Mouse (Mus musculus) kidney, adult 11 months (tissue): ENCODE data around the gene Atp13a4.
A peak's percentile ranks its signal among the peaks of the same experiment; 100 is the strongest.

Experiments used
- DNase-seq: peaks from one replicate; pipeline ENCODE4 v3.0.0; 2022

The Atp13a4 gene

GRCm38 (mm10) chr16:29459331-29459730 is 85.3 kb downstream of the Atp13a4 start:
- peak; percentile 34 for DNase-seq

DNA sequence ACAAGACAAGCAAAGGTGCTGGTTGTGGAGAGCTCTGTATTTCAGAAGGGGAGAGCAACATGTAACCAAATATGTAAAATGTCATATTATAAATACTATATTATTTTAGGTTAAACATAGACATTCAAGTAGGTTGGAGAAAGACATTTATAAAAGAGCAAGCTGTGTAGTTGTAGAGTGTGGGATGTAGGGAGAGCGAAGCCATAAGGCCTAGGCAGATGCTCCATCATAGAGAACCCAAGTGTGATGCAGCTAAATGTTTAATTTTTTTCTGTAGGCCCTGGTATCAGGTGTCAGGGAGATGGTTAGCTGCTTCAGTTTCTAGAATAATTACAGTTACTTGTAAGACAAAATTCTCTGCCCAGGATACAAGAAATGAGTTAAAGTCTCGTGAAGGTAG is 87.8 kb downstream of the Atp13a4 start:
- DNase-seq: no peak

DNA sequence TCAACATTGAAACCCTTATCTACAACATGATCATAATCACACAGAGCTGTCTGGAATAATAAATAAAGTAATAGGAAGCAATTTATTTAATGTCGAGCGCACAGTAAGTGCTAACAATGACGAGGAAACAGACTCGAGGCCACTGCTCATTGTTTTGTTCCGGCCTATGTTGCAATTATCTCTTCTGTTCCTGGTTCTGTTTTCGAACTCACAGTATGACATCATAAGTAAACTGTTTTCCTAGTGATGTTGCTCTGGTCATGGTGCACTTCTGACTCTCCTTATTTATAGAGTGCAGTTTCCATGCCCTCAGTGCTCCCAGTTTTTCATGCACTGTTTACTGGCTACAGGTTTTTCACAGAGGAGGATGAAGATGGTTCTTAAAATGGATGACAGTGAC is 91.4 kb downstream of the Atp13a4 start:
- DNase-seq: no peak

- peak; percentile 9 for DNase-seq
Measured at GRCm38 (mm10) chr16:29451706-29452105, 93.0 kb downstream of the Atp13a4 start.

DNA sequence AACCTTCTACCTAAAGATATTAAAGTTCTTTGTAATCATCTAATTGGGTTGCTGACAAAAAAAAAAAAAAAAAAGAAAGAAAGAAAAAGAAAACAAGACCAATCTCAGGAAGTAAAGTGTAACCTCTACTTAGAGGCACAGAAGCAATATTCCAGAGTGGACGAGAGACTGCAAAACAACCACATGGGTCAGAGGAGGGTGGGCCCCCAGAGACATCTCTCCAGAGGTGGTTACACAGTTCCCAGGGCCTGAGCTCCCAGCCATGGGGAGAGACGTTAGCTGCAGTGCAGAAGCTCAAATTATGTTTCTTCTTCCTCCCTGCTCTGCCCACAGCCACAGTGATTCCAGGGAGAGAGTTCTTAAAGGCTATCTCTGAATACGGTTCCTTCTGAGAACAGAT is 102.5 kb downstream of the Atp13a4 start:
- DNase-seq: no peak

DNA sequence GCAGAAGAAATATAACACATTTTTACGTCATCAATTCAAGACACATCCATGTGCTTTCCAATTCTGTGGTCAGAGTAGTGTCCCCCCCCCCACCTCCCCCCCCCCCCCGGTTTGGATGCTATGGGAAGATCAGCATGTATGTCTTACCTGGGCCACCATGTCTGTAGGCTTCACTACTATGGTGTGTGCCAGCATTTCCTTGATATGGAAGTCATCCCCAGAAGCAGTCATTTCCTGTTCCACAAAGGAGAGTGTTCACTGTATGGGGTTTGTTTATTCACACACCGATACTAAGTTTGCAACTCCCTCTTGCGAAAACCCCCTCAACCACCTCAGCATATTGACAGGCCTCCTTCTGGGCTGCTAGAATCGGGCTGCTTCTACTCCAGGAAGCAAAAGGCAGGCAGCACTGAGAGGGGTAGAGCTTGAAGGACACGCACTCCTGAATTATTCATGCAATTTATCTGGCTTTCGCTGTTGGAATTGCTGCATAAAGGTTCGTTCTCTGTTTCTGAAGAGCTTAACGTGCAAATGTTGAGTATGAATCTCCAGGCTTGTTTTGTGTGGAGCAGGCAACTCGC is 103.2 kb downstream of the Atp13a4 start:
- no peak for DNase-seq

DNA sequence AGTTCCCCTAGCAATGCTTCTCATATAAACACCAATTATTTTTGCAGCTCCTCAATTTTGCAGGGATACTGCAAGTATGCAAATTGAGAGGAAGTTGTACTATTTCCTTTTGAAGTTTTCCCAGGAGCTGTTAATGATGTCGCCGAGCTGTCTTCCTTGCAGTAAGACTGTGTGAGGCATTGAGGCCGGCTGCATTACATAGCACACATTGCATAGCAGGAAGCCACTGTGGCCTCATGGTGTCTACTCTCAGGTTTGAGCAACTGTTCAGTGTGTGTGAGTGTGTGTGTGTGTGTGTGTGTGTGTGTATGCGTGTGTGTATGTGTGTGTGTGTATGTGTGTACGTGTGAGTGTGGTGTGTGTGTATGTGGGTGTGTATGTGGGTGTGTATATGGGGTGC is 106.6 kb downstream of the Atp13a4 start:
- no peak for DNase-seq

DNA sequence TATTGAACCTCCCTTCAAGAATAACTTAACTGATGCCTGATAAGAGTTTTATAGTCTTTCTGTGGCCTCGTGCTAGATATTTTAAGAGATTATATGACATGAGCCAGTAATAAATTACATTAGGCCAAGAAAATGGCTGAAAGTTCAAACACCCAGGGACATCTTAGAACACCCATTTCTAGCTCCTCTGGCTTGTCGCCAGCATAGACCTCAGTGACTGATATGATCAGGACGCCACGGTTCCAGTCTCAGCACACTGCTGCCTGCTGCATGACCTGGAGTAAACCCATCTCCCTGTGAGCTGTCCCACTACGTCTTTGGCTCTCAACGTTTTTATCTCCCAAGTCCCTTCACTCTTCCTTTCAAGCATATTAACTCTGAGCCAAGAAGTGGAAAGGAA is 108.9 kb downstream of the Atp13a4 start:
- DNase-seq: peak; percentile 2

- DNase-seq: peak; percentile 6
Measured at GRCm38 (mm10) chr16:29434712-29435111, 110.0 kb downstream of the Atp13a4 start.

DNA sequence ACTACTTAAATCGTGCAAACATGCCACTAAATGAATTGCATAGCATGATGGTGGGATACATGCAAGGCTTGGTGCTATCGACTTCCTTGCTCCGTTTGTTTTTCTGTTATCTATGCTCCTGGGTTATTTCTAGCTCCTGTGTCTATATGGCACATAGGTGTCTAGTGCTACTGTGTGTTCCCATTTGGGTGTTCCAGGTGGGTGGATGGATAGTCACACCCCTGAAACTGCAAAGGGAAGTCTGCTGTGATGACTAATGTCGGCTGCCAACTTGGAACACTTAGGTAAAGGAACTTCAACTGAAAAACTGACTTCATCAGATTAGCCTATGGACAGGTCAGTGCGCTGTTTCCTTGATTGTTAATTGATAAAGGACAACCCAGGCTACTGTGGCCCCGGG is 129.8 kb downstream of the Atp13a4 start:
- no peak for DNase-seq

- DNase-seq: no peak
Measured at GRCm38 (mm10) chr16:29407319-29407718, 137.3 kb downstream of the Atp13a4 start.

GRCm38 (mm10) chr16:29399079-29399478 is 145.6 kb downstream of the Atp13a4 start:
- no peak for DNase-seq

DNA sequence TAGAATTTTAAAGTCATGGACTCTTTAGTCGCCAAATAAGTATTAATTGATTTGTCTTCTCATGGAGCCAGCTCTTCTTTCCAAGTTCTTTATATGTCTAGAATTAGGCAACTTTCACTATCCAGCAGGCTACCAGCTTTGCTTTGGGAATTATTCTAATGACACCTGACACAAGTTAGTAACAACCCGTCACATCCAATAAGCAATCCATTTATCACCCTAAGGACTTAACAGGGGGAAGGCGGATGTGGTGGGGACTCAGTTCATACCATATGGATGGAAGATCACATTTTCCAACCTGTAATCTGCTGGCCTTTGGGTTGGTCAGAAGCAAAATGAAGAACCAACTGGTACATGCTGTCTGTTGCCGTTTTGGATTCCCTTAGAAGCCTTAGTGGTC is 159.9 kb downstream of the Atp13a4 start:
- no peak for DNase-seq

GRCm38 (mm10) chr16:29378458-29378857 is 166.2 kb downstream of the Atp13a4 start, which contains the start of gene Atp13a5:
Gene Atp13a5, minus strand, starts transcription at chr16:29378732.
- no peak for DNase-seq

GRCm38 (mm10) chr16:29374636-29375035 is 170.0 kb downstream of the Atp13a4 start:
- DNase-seq: no peak
